Mouse (Mus musculus): ENCODE measurements around the gene Gpc5.

- TF ChIP-seq POLR2A (IDR thresholded peaks at IDR 0.05; ENCODE audit: low read depth, low read length) (no peak), CTCF (IDR thresholded peaks at IDR 0.05; ENCODE audit: borderline replicate concordance, insufficient read depth, low read length) (no peak)
Measured at GRCm38 (mm10) chr14:116384602-116385001, 1292.6 kb downstream of the Gpc5 start.

Measured in embryonic fibroblast, embryonic 13.5 days (primary cell).